Mouse (Mus musculus): ENCODE measurements at regions not wholly inside any gene's neighbourhood (a gene's known extent, or its start where the extent isn't known, plus 50 kb on each side); places are given as distances from the start of the nearest gene placed in this dataset.

GRCm38 (mm10) chr2:75542331-75542730 lies 116.7 kb upstream of the Hnrnpa3 start:
- TF ChIP-seq MEF2A (IDR thresholded peaks at IDR 0.05; ENCODE audit: borderline replicate concordance, low read depth, low read length) (no peak), CTCF (conservative IDR thresholded peaks at IDR 0.05 in 1 of 2, IDR thresholded peaks at IDR 0.05 in 1 of 2; ENCODE audit: low read depth in 2 of 2, low read length in 2 of 2) (no peak), RAD21 (IDR thresholded peaks at IDR 0.05; ENCODE audit: low read depth, low read length) (no peak)
